Mouse (Mus musculus): ENCODE measurements at regions not wholly inside any gene's neighbourhood (a gene's known extent, or its start where the extent isn't known, plus 50 kb on each side); places are given as distances from the start of the nearest gene placed in this dataset.

DNA sequence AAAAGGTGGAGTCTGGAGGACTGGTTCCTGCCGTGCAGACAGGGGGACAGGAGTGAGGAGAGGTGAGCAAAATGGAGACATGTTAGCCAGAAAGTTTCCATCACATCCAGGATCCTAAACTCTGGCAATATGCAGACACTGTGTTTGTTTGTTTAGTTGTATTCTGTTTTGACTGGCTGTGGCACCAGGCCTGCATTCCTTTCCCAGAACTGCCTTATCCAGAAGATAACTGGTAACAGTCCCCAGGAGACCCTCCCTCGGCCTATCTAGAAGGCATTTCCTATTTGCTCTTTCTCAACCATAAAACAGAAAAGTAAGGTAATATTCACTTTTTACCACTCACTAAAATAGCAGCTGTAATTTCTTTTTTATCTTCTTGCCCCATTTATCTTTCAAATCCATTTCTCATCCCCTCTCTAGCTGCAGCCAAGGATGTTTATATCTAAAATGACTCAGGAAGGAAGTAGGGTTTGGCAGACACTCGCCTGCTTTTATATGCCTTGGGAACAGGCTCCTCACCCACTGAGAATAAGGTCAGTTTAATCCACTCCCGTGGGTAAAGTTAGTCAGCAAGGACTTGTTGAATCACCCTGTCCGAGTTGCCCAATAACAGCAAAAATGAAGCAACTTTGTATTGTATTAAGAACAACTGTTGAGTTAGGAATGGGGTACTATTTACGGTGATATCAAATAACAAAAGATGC lies 283.0 kb upstream of the Tank start:
- no peak for TF ChIP-seq EP300 (IDR thresholded peaks at IDR 0.05; ENCODE audit: low read length)
- TF ChIP-seq NRF1 (IDR thresholded peaks at IDR 0.05; ENCODE audit: low read depth, low read length), result no peak
- no peak for TF ChIP-seq MAZ (IDR thresholded peaks at IDR 0.05; ENCODE audit: low read depth, low read length)
- no peak for TF ChIP-seq POLR2A (IDR thresholded peaks at IDR 0.05; ENCODE audit: low read depth, low read length)
